Mouse (Mus musculus): ENCODE measurements at regions not wholly inside any gene's neighbourhood (a gene's known extent, or its start where the extent isn't known, plus 50 kb on each side); places are given as distances from the start of the nearest gene placed in this dataset.

- TF ChIP-seq POLR2A (IDR thresholded peaks at IDR 0.05; ENCODE audit: insufficient read depth, low read depth, low read length) (no peak), CTCF (IDR thresholded peaks at IDR 0.05; ENCODE audit: insufficient read depth, low read depth, low read length) (no peak)
Observed at GRCm38 (mm10) chr6:50770481-50770880, 116.2 kb upstream of the Npvf start.
